Mouse (Mus musculus) granulocyte monocyte progenitor cell, adult 5-6 weeks (primary cell): ENCODE measurements at regions not wholly inside any gene's neighbourhood (a gene's known extent, or its start where the extent isn't known, plus 50 kb on each side); places are given as distances from the start of the nearest gene placed in this dataset.
"Not testable (repeated sequence)": the region's sequence is repeated elsewhere in the genome, so short reads cannot be mapped to it uniquely, and the experiment has no call there.

Experiments used
- ATAC-seq: replicated peaks from 2 replicates; pipeline ENCODE4 v1.8.0; 2016; ENCODE audit warnings: mild to moderate bottlenecking, moderate TSS enrichment, inconsistent platforms; ENCODE audit not compliant: poor library complexity, severe bottlenecking

GRCm38 (mm10) chr10:15321480-15321879 is 603.5 kb upstream of the Gje1 start:
- ATAC-seq = peak; percentile 80

GRCm38 (mm10) chr10:15317017-15317607 is 599.1 kb upstream of the Gje1 start:
- ATAC-seq = no peak

GRCm38 (mm10) chr10:15310650-15311049 is 592.6 kb upstream of the Gje1 start:
- no peak; the same call in 1 of the 2 replicates for ATAC-seq

- ATAC-seq = no peak; the same call in 1 of the 2 replicates
These were observed 587.9 kb upstream of the Gje1 start for GRCm38 (mm10) chr10:15305811-15306473.

- peak; percentile 92 for ATAC-seq
These were observed 582.4 kb upstream of the Gje1 start for GRCm38 (mm10) chr10:15300199-15301085.

- ATAC-seq = no peak
These were observed 581.6 kb upstream of the Gje1 start for GRCm38 (mm10) chr10:15299331-15300198.

GRCm38 (mm10) chr10:15297257-15297656 is 579.2 kb upstream of the Gje1 start:
- peak; percentile 80 for ATAC-seq

GRCm38 (mm10) chr10:15294125-15294524 is 576.1 kb upstream of the Gje1 start:
- ATAC-seq = no peak

- not testable (repeated sequence) for ATAC-seq
These were observed 545.3 kb upstream of the Gje1 start for GRCm38 (mm10) chr10:15263337-15263736.

GRCm38 (mm10) chr10:15262282-15262681 is 544.3 kb upstream of the Gje1 start:
- ATAC-seq = peak; percentile 61

- no peak for ATAC-seq
These were observed 531.5 kb upstream of the Gje1 start for GRCm38 (mm10) chr10:15249402-15250086.

- no peak for ATAC-seq
These were observed 530.9 kb upstream of the Gje1 start for GRCm38 (mm10) chr10:15248899-15249298.

- no peak for ATAC-seq
These were observed 526.6 kb upstream of the Gje1 start for GRCm38 (mm10) chr10:15244376-15245262.

GRCm38 (mm10) chr10:15243460-15243859 is 525.4 kb upstream of the Gje1 start:
- no peak for ATAC-seq

GRCm38 (mm10) chr10:15218883-15219282 is 500.9 kb upstream of the Gje1 start:
- ATAC-seq = no peak

- ATAC-seq = no peak
These were observed 461.6 kb upstream of the Gje1 start for GRCm38 (mm10) chr10:15179585-15179984.

GRCm38 (mm10) chr10:15174421-15174820 is 456.4 kb upstream of the Gje1 start:
- no peak for ATAC-seq

- ATAC-seq = no peak
These were observed 454.5 kb upstream of the Gje1 start for GRCm38 (mm10) chr10:15172558-15172957.

GRCm38 (mm10) chr10:15140703-15141102 is 422.7 kb upstream of the Gje1 start:
- ATAC-seq = no peak
